Mouse (Mus musculus) heart, adult 18-20 months (tissue): ENCODE data around the gene Adamts18. TPM values are rescaled to one million over a fixed set of nuclear protein-coding genes. Genes with fewer than 3 reads are reported as not detected.

Experiments used
- DNase-seq, 2 experiments: peaks; one replicate each; pipeline ENCODE4 v3.0.0; 2021 to 2022; ENCODE audit warnings: mixed read lengths in 1 of 2
- total RNA-seq, 2 experiments: library from RNA; stranded (reverse); gene quantifications; 2 replicates each; pipeline ENCODE4 v1.2.3; 2021

Gene Adamts18
- total RNA-seq, 2 experiments from 2014 or later: 0.13 TPM; not detected in 1

- no peak for DNase-seq
These were observed 92.7 kb downstream of the Adamts18 start for GRCm38 (mm10) chr8:113755866-113756265.

- no peak for DNase-seq
These were observed 95.4 kb downstream of the Adamts18 start for GRCm38 (mm10) chr8:113753153-113753552.

GRCm38 (mm10) chr8:113752349-113752748 is 96.2 kb downstream of the Adamts18 start:
- DNase-seq: no peak

- peak; percentile 18 to 74 for DNase-seq
These were observed 113.0 kb downstream of the Adamts18 start for GRCm38 (mm10) chr8:113735496-113736060.

GRCm38 (mm10) chr8:113725331-113725730 is 123.2 kb downstream of the Adamts18 start:
- no peak for DNase-seq

- DNase-seq: no peak
These were observed 124.5 kb downstream of the Adamts18 start for GRCm38 (mm10) chr8:113723873-113724538.

GRCm38 (mm10) chr8:113721459-113721858 is 127.1 kb downstream of the Adamts18 start:
- no peak for DNase-seq

- no peak for DNase-seq
These were observed 143.6 kb downstream of the Adamts18 start for GRCm38 (mm10) chr8:113704968-113705367.

GRCm38 (mm10) chr8:113691622-113692343 is 156.8 kb downstream of the Adamts18 start:
- no peak for DNase-seq

- no peak for DNase-seq
These were observed 160.0 kb downstream of the Adamts18 start for GRCm38 (mm10) chr8:113688543-113688915.

GRCm38 (mm10) chr8:113687889-113688542 is 160.5 kb downstream of the Adamts18 start:
- DNase-seq: peak; percentile 8 to 20

GRCm38 (mm10) chr8:113679361-113679760 is 169.2 kb downstream of the Adamts18 start:
- DNase-seq: no peak

- no peak for DNase-seq
These were observed 171.7 kb downstream of the Adamts18 start for GRCm38 (mm10) chr8:113676811-113677210.

- no peak for DNase-seq
These were observed 173.3 kb downstream of the Adamts18 start for GRCm38 (mm10) chr8:113675281-113675680.

- no peak for DNase-seq
These were observed 173.9 kb downstream of the Adamts18 start for GRCm38 (mm10) chr8:113674611-113675010.

- DNase-seq: no peak
These were observed 175.2 kb downstream of the Adamts18 start for GRCm38 (mm10) chr8:113673300-113673699.

GRCm38 (mm10) chr8:113672599-113673255 is 175.8 kb downstream of the Adamts18 start:
- no peak for DNase-seq

GRCm38 (mm10) chr8:113669924-113670323 is 178.6 kb downstream of the Adamts18 start:
- no peak for DNase-seq

- DNase-seq: no peak
These were observed 181.7 kb downstream of the Adamts18 start for GRCm38 (mm10) chr8:113666714-113667432.

- DNase-seq: no peak
These were observed 182.6 kb downstream of the Adamts18 start for GRCm38 (mm10) chr8:113665951-113666350.

- no peak for DNase-seq
These were observed 183.5 kb downstream of the Adamts18 start for GRCm38 (mm10) chr8:113665036-113665435.

GRCm38 (mm10) chr8:113664544-113664943 is 184.0 kb downstream of the Adamts18 start:
- DNase-seq: peak; percentile 74 to 84
